ENCODE assay signal across 9 mouse cellular contexts in the genomic region with DNA sequence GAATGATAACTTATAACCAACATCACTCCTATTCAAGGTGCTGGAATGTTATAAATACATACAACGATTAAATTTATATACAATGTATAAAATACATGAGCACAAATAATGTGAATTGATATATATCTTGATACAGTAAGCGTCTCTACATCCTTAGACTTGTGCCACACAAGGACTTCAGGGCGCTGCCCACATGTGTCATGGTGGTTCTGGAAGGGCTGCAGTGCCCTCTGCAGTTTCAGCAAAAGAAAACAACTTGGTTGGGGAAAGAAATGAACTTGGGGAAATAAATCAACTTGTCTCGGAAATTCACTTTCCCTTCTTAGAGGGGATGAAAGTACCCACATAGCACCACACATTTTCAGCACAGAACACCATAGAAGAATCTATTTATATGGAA. TPM values are rescaled to one million over a fixed set of nuclear protein-coding genes. Genes with fewer than 3 reads are reported as not detected.
A peak's percentile ranks its signal among the peaks of the same experiment; 100 is the strongest.
DNase-seq lines count a peak whose midpoint lies in the region; ATAC-seq and TF ChIP-seq lines count a peak whose summit lies in the region.
"Had no signal": no experiment of that assay in that cellular context is flagged by ENCODE, and none has a peak within 500 bp of the region (broad histone marks: within the 10 kb centered on the region; RNA-seq: fewer than 3 reads in every experiment).

No protein-coding gene starts in this region.

- H3K36me3 ChIP-seq in midbrain, embryonic 11.5 days (ENCODE audit: control insufficient read depth, insufficient read depth, low read length) = no peaks in the 10 kb centered on the region
- H3K36me3 ChIP-seq in midbrain, embryonic 10.5 days = no peaks in the 10 kb centered on the region
- H3K36me3 ChIP-seq in hindbrain, embryonic 15.5 days = no peaks in the 10 kb centered on the region
- no peaks in the 10 kb centered on the region for H3K36me3 ChIP-seq in lung, postnatal 0 days (ENCODE audit: insufficient read depth, low read length)
- H3K36me3 ChIP-seq in stomach, postnatal 0 days (ENCODE audit: control insufficient read depth, insufficient read depth, low read length) = no peaks in the 10 kb centered on the region

- TF ChIP-seq POLR2A in cerebellum, adult 2 months (IDR thresholded peaks at IDR 0.05; ENCODE audit: borderline replicate concordance, insufficient read depth, low read length) = no peak

- H3K4me1 ChIP-seq in cerebellum, adult 2 months (ENCODE audit: control insufficient read depth, insufficient read depth, low read length) = no peaks in the 10 kb centered on the region
- no peaks in the 10 kb centered on the region; the same call in 1 of the 2 replicates for H3K4me1 ChIP-seq in midbrain, embryonic 11.5 days (ENCODE audit: control insufficient read depth, insufficient read depth, low read length)
- 0 out of 2 replicates have a peak, but pooled peaks cover 4% of the 10 kb centered on the region for H3K4me1 ChIP-seq in midbrain, embryonic 10.5 days
- peaks cover under 1% of the 10 kb centered on the region for H3K4me1 ChIP-seq in hindbrain, embryonic 15.5 days (replicated peaks)
- no peaks in the 10 kb centered on the region for H3K4me1 ChIP-seq in lung, postnatal 0 days (ENCODE audit: insufficient read depth, low read depth, low read length)
- H3K4me1 ChIP-seq in stomach, postnatal 0 days (replicated peaks; ENCODE audit: control insufficient read depth, insufficient read depth) = no peaks in the 10 kb centered on the region

- H3K27ac ChIP-seq in cerebellum, adult 2 months (ENCODE audit: insufficient read depth, low read length) = no peak overlapping the region
- H3K27ac ChIP-seq in midbrain, embryonic 11.5 days (ENCODE audit: low read depth, low read length) = no peak overlapping the region
- no peak overlapping the region for H3K27ac ChIP-seq in midbrain, embryonic 10.5 days (replicated peaks)
- H3K27ac ChIP-seq in hindbrain, embryonic 15.5 days (replicated peaks) = no peak overlapping the region
- no peak overlapping the region for H3K27ac ChIP-seq in lung, postnatal 0 days (ENCODE audit: low read length)
- no peak overlapping the region for H3K27ac ChIP-seq in stomach, postnatal 0 days (replicated peaks)

- 34% methylated on average over 4 of the region's 4 CpGs for WGBS in cerebellum, adult 2 months
- WGBS in midbrain, embryonic 11.5 days = 48% methylated on average over 4 of the region's 4 CpGs
- WGBS in midbrain, embryonic 10.5 days = 46% methylated on average over 4 of the region's 4 CpGs
- WGBS in hindbrain, embryonic 15.5 days = 43% methylated on average over 4 of the region's 4 CpGs
- 34% methylated on average over 4 of the region's 4 CpGs for WGBS in lung, postnatal 0 days
- 27% methylated on average over 4 of the region's 4 CpGs for WGBS in stomach, postnatal 0 days

- no peak for TF ChIP-seq EP300 in lung, postnatal 0 days (IDR thresholded peaks at IDR 0.05)
- TF ChIP-seq EP300 in stomach, postnatal 0 days (optimal IDR thresholded peaks at IDR 0.05) = no peak

- H3K9me3 ChIP-seq in midbrain, embryonic 11.5 days (ENCODE audit: control insufficient read depth, low read length) = no peaks in the 10 kb centered on the region
- no peaks in the 10 kb centered on the region for H3K9me3 ChIP-seq in midbrain, embryonic 10.5 days (replicated peaks)
- H3K9me3 ChIP-seq in hindbrain, embryonic 15.5 days = no peaks in the 10 kb centered on the region
- H3K9me3 ChIP-seq in lung, postnatal 0 days (ENCODE audit: low read length) = no peaks in the 10 kb centered on the region
- H3K9me3 ChIP-seq in stomach, postnatal 0 days (ENCODE audit: control insufficient read depth, low read length) = no peaks in the 10 kb centered on the region
- H3K9me3 ChIP-seq: megakaryocyte, embryonic 14.5 days had no signal

- ATAC-seq in midbrain, embryonic 11.5 days (ENCODE audit: low FRiP score) = 0 out of 2 replicates have a peak, but pooled peaks have one; percentile 55
- ATAC-seq in hindbrain, embryonic 15.5 days (ENCODE audit: low FRiP score, low read depth) = peak; percentile 79
- ATAC-seq in lung, postnatal 0 days = no peak
- ATAC-seq in stomach, postnatal 0 days (ENCODE audit: low FRiP score, low TSS enrichment) = no peak

- no peaks in the 10 kb centered on the region for H3K27me3 ChIP-seq in cerebellum, adult 2 months (ENCODE audit: control insufficient read depth, insufficient read depth, low read length)
- H3K27me3 ChIP-seq in midbrain, embryonic 11.5 days (ENCODE audit: control insufficient read depth, insufficient read depth, low read length) = no peaks in the 10 kb centered on the region
- H3K27me3 ChIP-seq in midbrain, embryonic 10.5 days (ENCODE audit: low read depth, poor library complexity, severe bottlenecking) = no peaks in the 10 kb centered on the region
- no peaks in the 10 kb centered on the region for H3K27me3 ChIP-seq in hindbrain, embryonic 15.5 days
- no peaks in the 10 kb centered on the region for H3K27me3 ChIP-seq in lung, postnatal 0 days (replicated peaks; ENCODE audit: insufficient read depth, low read length)
- no peaks in the 10 kb centered on the region for H3K27me3 ChIP-seq in stomach, postnatal 0 days (ENCODE audit: control insufficient read depth, insufficient read depth, low read length)

- no peak overlapping the region for H3K4me2 ChIP-seq in midbrain, embryonic 11.5 days
- no peak overlapping the region for H3K4me2 ChIP-seq in hindbrain, embryonic 15.5 days
- H3K4me2 ChIP-seq in lung, postnatal 0 days (replicated peaks; ENCODE audit: low read depth, low read length) = no peak overlapping the region
- H3K4me2 ChIP-seq in stomach, postnatal 0 days (replicated peaks; ENCODE audit: low read depth) = no peak overlapping the region

- H3K4me3 ChIP-seq in cerebellum, adult 2 months (replicated peaks; ENCODE audit: insufficient read depth, low read depth, low read length) = no peak overlapping the region
- no peak overlapping the region for H3K4me3 ChIP-seq in midbrain, embryonic 11.5 days (ENCODE audit: low read depth, low read length)
- H3K4me3 ChIP-seq in midbrain, embryonic 10.5 days = no peak overlapping the region
- H3K4me3 ChIP-seq in hindbrain, embryonic 15.5 days = no peak overlapping the region
- H3K4me3 ChIP-seq in lung, postnatal 0 days (ENCODE audit: low read depth, low read length) = no peak overlapping the region
- H3K4me3 ChIP-seq in stomach, postnatal 0 days (ENCODE audit: low read depth, low read length) = no peak overlapping the region
- H3K4me3 ChIP-seq: megakaryocyte, embryonic 14.5 days had no signal

- TF ChIP-seq CTCF in cerebellum, adult 2 months (IDR thresholded peaks at IDR 0.05; ENCODE audit: borderline replicate concordance, insufficient read depth, low read depth, low read length) = peak; percentile 45; the same call in 1 of the 2 replicates
- peak; percentile 72 for TF ChIP-seq CTCF in lung, postnatal 0 days (IDR thresholded peaks at IDR 0.05)
- TF ChIP-seq CTCF in stomach, postnatal 0 days (IDR thresholded peaks at IDR 0.05; ENCODE audit: low read depth) = peak; percentile 79

- DNase-seq in cerebellum, adult 2 months = no peak
- DNase-seq in cerebellum, adult 11-12 months = no peak
- DNase-seq in midbrain, embryonic 11.5 days (ENCODE audit: low spot score, missing footprints) = no peak
- DNase-seq in midbrain, embryonic 10.5 days (ENCODE audit: low spot score) = no peak
- DNase-seq in adrenal gland, postnatal 36 days = peak; percentile 45 to 71
- peak; percentile 62 for DNase-seq in lung, postnatal 0 days (ENCODE audit: low spot score)
- DNase-seq in stomach, postnatal 0 days (ENCODE audit: low spot score) = peak; percentile 46

- H3K9ac ChIP-seq in midbrain, embryonic 11.5 days (ENCODE audit: low read length) = no peak overlapping the region
- H3K9ac ChIP-seq in hindbrain, embryonic 15.5 days = no peak overlapping the region
- no peak overlapping the region for H3K9ac ChIP-seq in lung, postnatal 0 days (replicated peaks; ENCODE audit: low read depth)
- H3K9ac ChIP-seq in stomach, postnatal 0 days (ENCODE audit: low read length) = no peak overlapping the region

RNA-seq across cellular contexts. Expression of a gene that starts 5.7 kb away (rescaled TPM):
- polyA plus RNA-seq in cerebellum, adult 2 months (2012; rRNA removed) = 0.54 and 0.90 TPM in 2 replicates
- polyA plus RNA-seq in midbrain, embryonic 11.5 days (2014; fragmentation: Nextera tagmentation; extraction: Ambion mirVana) = 45.9 and 48.9 TPM in 2 replicates
- 34.8 and 37.7 TPM in 2 replicates for polyA plus RNA-seq in midbrain, embryonic 10.5 days (2016; fragmentation: Nextera tagmentation; extraction: Ambion mirVana)
- total RNA-seq in adrenal gland, postnatal 36 days (2021) = 1 to 10 TPM; 2.7 to 2.8 TPM
- polyA plus RNA-seq in hindbrain, embryonic 15.5 days (2015; fragmentation: Nextera tagmentation; extraction: Ambion mirVana) = 4.9 and 7.0 TPM in 2 replicates
- polyA plus RNA-seq in lung, postnatal 0 days (2015; fragmentation: Nextera tagmentation; extraction: Ambion mirVana) = 1.1 and 1.6 TPM in 2 replicates
- 3.9 and 4.8 TPM in 2 replicates for polyA plus RNA-seq in stomach, postnatal 0 days (2015; fragmentation: Nextera tagmentation; extraction: Ambion mirVana)

Comparison
In these comparisons a context has a peak if more than half of its experiments do, and no peak if none do; other contexts are left out.
1. DNase-seq: peak in adrenal gland, postnatal 36 days (2 of 2), lung, postnatal 0 days (single experiment) and stomach, postnatal 0 days (single experiment); none in cerebellum, adult 2 months (0 of 2), cerebellum, adult 11-12 months (single experiment), midbrain, embryonic 11.5 days (single experiment) and midbrain, embryonic 10.5 days (single experiment).
2. ATAC-seq: peak in midbrain, embryonic 11.5 days (single experiment) and hindbrain, embryonic 15.5 days (single experiment); none in lung, postnatal 0 days (single experiment) and stomach, postnatal 0 days (single experiment).
3. Peak in every context shown above with its lines, with median percentiles within 50 percentile points of each other: CTCF ChIP-seq.